Mouse (Mus musculus) lung, adult 2 months (tissue): Measurements from ENCODE around the gene Cdh6.

Experiments used
- CTCF ChIP-seq: fragments of 200-500 bp; IDR thresholded peaks from 2 replicates; pipeline ENCODE4 v1.5.1; 2011; ENCODE audit warnings: mild to moderate bottlenecking, low read length, control low read depth; ENCODE audit not compliant: insufficient read depth
- POLR2A ChIP-seq: fragments of 200-500 bp; IDR thresholded peaks from 2 replicates; pipeline ENCODE4 v1.6.1; 2011; ENCODE audit warnings: low read depth, mild to moderate bottlenecking, control low read depth, low read length, borderline replicate concordance; ENCODE audit errors: extremely low read depth

DNA sequence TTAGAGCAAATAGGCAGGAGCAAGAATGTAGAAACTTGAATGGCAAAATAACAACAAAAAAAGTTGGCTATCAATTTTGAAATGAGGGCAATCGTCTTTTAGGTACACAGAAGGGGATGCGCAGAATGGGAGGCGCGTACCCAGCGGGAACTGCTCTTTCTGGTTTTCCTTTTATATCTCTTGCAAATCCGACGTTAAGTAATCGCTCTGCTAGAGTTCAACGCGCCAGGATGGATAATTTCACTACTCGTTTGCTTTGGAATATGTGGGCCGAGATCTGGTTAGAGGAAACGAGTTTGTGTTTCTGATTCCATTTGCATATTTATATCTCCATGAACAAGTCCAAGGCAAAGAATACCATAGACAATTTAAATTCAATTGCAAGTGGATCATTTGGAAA lies 81.4 kb downstream of the Cdh6 start:
- TF ChIP-seq POLR2A (no peak), CTCF (no peak)
